Mouse (Mus musculus) liver, embryonic 13.5 days (tissue): ENCODE measurements at regions not wholly inside any gene's neighbourhood (a gene's known extent, or its start where the extent isn't known, plus 50 kb on each side); places are given as distances from the start of the nearest gene placed in this dataset.

ENCODE experiments used
- ATAC-seq: fragments of 200-750 bp; cut with Nextera tagmentation; 2 replicates; pipeline ENCODE4 v1.8.0; 2017; ENCODE audit warnings: low read depth, mild to moderate bottlenecking, moderate number of reproducible peaks, moderate library complexity
- DNase-seq: peaks from one replicate; pipeline ENCODE4 v3.0.0; 2022
- H3K27ac ChIP-seq: fragments of 300-500 bp; sonication (generic); 2 replicates; pipeline ENCODE4 v1.5.1; 2015; ENCODE audit warnings: moderate library complexity, mild to moderate bottlenecking, inconsistent platforms
- H3K27me3 ChIP-seq: fragments of 300-500 bp; sonication (generic); 2 replicates; pipeline ENCODE4 v1.6.1; 2015; ENCODE audit warnings: mild to moderate bottlenecking, inconsistent platforms
- H3K36me3 ChIP-seq: fragments of 300-500 bp; sonication (generic); 2 replicates; pipeline ENCODE4 v1.6.1; 2015; ENCODE audit warnings: mild to moderate bottlenecking, inconsistent platforms
- H3K4me1 ChIP-seq: fragments of 300-500 bp; sonication (generic); replicated peaks from 2 replicates; pipeline ENCODE4 v1.6.1; 2015; ENCODE audit warnings: inconsistent platforms
- H3K4me2 ChIP-seq: fragments of 300-500 bp; sonication (generic); 2 replicates; pipeline ENCODE4 v1.6.1; 2015; ENCODE audit warnings: inconsistent platforms, mild to moderate bottlenecking, moderate library complexity
- H3K4me3 ChIP-seq: fragments of 300-500 bp; sonication (generic); replicated peaks from 2 replicates; pipeline ENCODE4 v1.5.1; 2015; ENCODE audit warnings: mild to moderate bottlenecking, inconsistent platforms
- H3K9ac ChIP-seq: fragments of 300-500 bp; sonication (generic); 2 replicates; pipeline ENCODE4 v1.6.1; 2015; ENCODE audit warnings: mild to moderate bottlenecking, inconsistent platforms
- H3K9me3 ChIP-seq: fragments of 300-500 bp; sonication (generic); replicated peaks from 2 replicates; pipeline ENCODE4 v1.6.1; 2016; ENCODE audit warnings: inconsistent platforms
- WGBS: fragments of 180-500 bp; shearing (Covaris S2); methylation state at CpG from one replicate; pipeline ENCODE4 v1.1.7; 2015; ENCODE audit not compliant: insufficient replicate concordance; 5-methylcytosine and 5-hydroxymethylcytosine counted together

GRCm38 (mm10) chr9:118327904-118328303 lies 150.1 kb upstream of the Eomes start:
- Histone ChIP-seq H3K4me1 (no peaks in the 10 kb centered on the region), H3K4me2 (no peak overlapping the region), H3K9me3 (no peaks in the 10 kb centered on the region), H3K4me3 (no peak overlapping the region), H3K27ac (no peak overlapping the region), H3K9ac (no peak overlapping the region), H3K36me3 (no peaks in the 10 kb centered on the region), H3K27me3 (no peaks in the 10 kb centered on the region)
- 68% methylated on average over 6 of the region's 6 CpGs for WGBS
- no peak for ATAC-seq
- no peak for DNase-seq

GRCm38 (mm10) chr9:118341401-118341800 lies 136.6 kb upstream of the Eomes start:
- no peak overlapping the region for H3K9ac ChIP-seq

GRCm38 (mm10) chr9:118354911-118355310 lies 123.1 kb upstream of the Eomes start:
- Histone ChIP-seq H3K36me3 (no peaks in the 10 kb centered on the region), H3K4me1 (no peaks in the 10 kb centered on the region), H3K4me2 (no peak overlapping the region), H3K27ac (no peak overlapping the region), H3K9ac (no peak overlapping the region), H3K9me3 (0 out of 2 replicates have a peak, but pooled peaks cover 2% of the 10 kb centered on the region), H3K4me3 (no peak overlapping the region), H3K27me3 (no peaks in the 10 kb centered on the region)
- 79% methylated on average over 10 of the region's 10 CpGs for WGBS
- no peak for ATAC-seq
- no peak for DNase-seq

More at GRCm38 (mm10) chr9:118341401-118341800, 136.6 kb upstream of the Eomes start:
- Histone ChIP-seq H3K36me3 (no peaks in the 10 kb centered on the region), H3K4me1 (no peaks in the 10 kb centered on the region), H3K9me3 (no peaks in the 10 kb centered on the region), H3K4me2 (peak overlapping the region; percentile 19; the same call in 1 of the 2 replicates), H3K27ac (no peak overlapping the region), H3K4me3 (0 out of 2 replicates have a peak overlapping the region, but pooled peaks have one; percentile 14), H3K27me3 (0 out of 2 replicates have a peak, but pooled peaks cover 4% of the 10 kb centered on the region)
- 49% methylated on average over 12 of the region's 12 CpGs for WGBS
- DNase-seq: no peak
- no peak for ATAC-seq

GRCm38 (mm10) chr9:118357406-118357805 lies 120.6 kb upstream of the Eomes start:
- no peak for ATAC-seq
- Histone ChIP-seq H3K27me3 (no peaks in the 10 kb centered on the region), H3K36me3 (no peaks in the 10 kb centered on the region), H3K4me3 (no peak overlapping the region), H3K9ac (no peak overlapping the region), H3K27ac (no peak overlapping the region), H3K9me3 (no peaks in the 10 kb centered on the region), H3K4me1 (no peaks in the 10 kb centered on the region), H3K4me2 (no peak overlapping the region)
- no peak for DNase-seq
- 76% methylated on average over 8 of the region's 8 CpGs for WGBS

- Histone ChIP-seq H3K36me3 (no peaks in the 10 kb centered on the region), H3K4me3 (no peak overlapping the region), H3K4me1 (no peaks in the 10 kb centered on the region), H3K27ac (no peak overlapping the region), H3K4me2 (no peak overlapping the region), H3K9me3 (no peaks in the 10 kb centered on the region), H3K9ac (no peak overlapping the region), H3K27me3 (no peaks in the 10 kb centered on the region)
- no peak for ATAC-seq
- WGBS: 71% methylated on average over 2 of the region's 2 CpGs
- no peak for DNase-seq
Measured at GRCm38 (mm10) chr9:118363929-118364328, 114.1 kb upstream of the Eomes start.

- H3K4me2 ChIP-seq: no peak overlapping the region
- H3K27me3 ChIP-seq: no peaks in the 10 kb centered on the region
- H3K36me3 ChIP-seq: no peaks in the 10 kb centered on the region
- no peak for DNase-seq
- H3K9me3 ChIP-seq: no peaks in the 10 kb centered on the region
- no peaks in the 10 kb centered on the region for H3K4me1 ChIP-seq
- H3K4me3 ChIP-seq: no peak overlapping the region
- no peak for ATAC-seq
- 57% methylated on average over 9 of the region's 9 CpGs for WGBS
- H3K9ac ChIP-seq: no peak overlapping the region
- no peak overlapping the region for H3K27ac ChIP-seq
Measured at GRCm38 (mm10) chr9:118365431-118365830, 112.6 kb upstream of the Eomes start.

- no peak for ATAC-seq
- WGBS: 34% methylated on average over 4 of the region's 4 CpGs
Measured at GRCm38 (mm10) chr9:118367314-118367713, 110.7 kb upstream of the Eomes start.

GRCm38 (mm10) chr9:118370581-118370980 lies 107.4 kb upstream of the Eomes start:
- Histone ChIP-seq H3K4me1 (no peaks in the 10 kb centered on the region), H3K4me3 (no peak overlapping the region), H3K4me2 (no peak overlapping the region), H3K36me3 (no peaks in the 10 kb centered on the region), H3K9ac (no peak overlapping the region), H3K27ac (no peak overlapping the region), H3K27me3 (no peaks in the 10 kb centered on the region), H3K9me3 (no peaks in the 10 kb centered on the region)
- no peak for ATAC-seq
- 63% methylated on average over 6 of the region's 6 CpGs for WGBS
- no peak for DNase-seq

More at GRCm38 (mm10) chr9:118367314-118367713, 110.7 kb upstream of the Eomes start:
- H3K27me3 ChIP-seq: no peaks in the 10 kb centered on the region
- H3K4me2 ChIP-seq: no peak overlapping the region
- no peaks in the 10 kb centered on the region for H3K4me1 ChIP-seq
- DNase-seq: no peak
- no peaks in the 10 kb centered on the region for H3K36me3 ChIP-seq
- no peak overlapping the region for H3K27ac ChIP-seq
- H3K9ac ChIP-seq: no peak overlapping the region
- H3K9me3 ChIP-seq: no peaks in the 10 kb centered on the region
- no peak overlapping the region for H3K4me3 ChIP-seq

- no peak for ATAC-seq
- H3K27ac ChIP-seq: no peak overlapping the region
- 64% methylated on average over 5 of the region's 5 CpGs for WGBS
Measured at GRCm38 (mm10) chr9:118374680-118375079, 103.3 kb upstream of the Eomes start.

GRCm38 (mm10) chr9:118379055-118379454 lies 99.0 kb upstream of the Eomes start:
- no peak overlapping the region for H3K4me2 ChIP-seq
- H3K27ac ChIP-seq: no peak overlapping the region
- H3K36me3 ChIP-seq: no peaks in the 10 kb centered on the region
- no peak overlapping the region for H3K4me3 ChIP-seq
- DNase-seq (no peak), ATAC-seq (no peak)
- no peaks in the 10 kb centered on the region for H3K9me3 ChIP-seq
- WGBS: 16% methylated on average over 6 of the region's 6 CpGs
- H3K27me3 ChIP-seq: no peaks in the 10 kb centered on the region
- no peak overlapping the region for H3K9ac ChIP-seq
- H3K4me1 ChIP-seq: no peaks in the 10 kb centered on the region; the same call in 1 of the 2 replicates

More at GRCm38 (mm10) chr9:118374680-118375079, 103.3 kb upstream of the Eomes start:
- Histone ChIP-seq H3K36me3 (no peaks in the 10 kb centered on the region), H3K4me2 (no peak overlapping the region), H3K4me3 (no peak overlapping the region), H3K9ac (no peak overlapping the region), H3K4me1 (no peaks in the 10 kb centered on the region; the same call in 1 of the 2 replicates), H3K27me3 (no peaks in the 10 kb centered on the region), H3K9me3 (no peaks in the 10 kb centered on the region)
- DNase-seq: no peak

- Histone ChIP-seq H3K4me3 (no peak overlapping the region), H3K4me1 (no peaks in the 10 kb centered on the region; the same call in 1 of the 2 replicates), H3K9me3 (no peaks in the 10 kb centered on the region), H3K9ac (no peak overlapping the region), H3K27ac (no peak overlapping the region), H3K36me3 (no peaks in the 10 kb centered on the region), H3K27me3 (0 out of 2 replicates have a peak, but pooled peaks cover 2% of the 10 kb centered on the region), H3K4me2 (no peak overlapping the region)
- WGBS: 52% methylated on average over 3 of the region's 3 CpGs
- ATAC-seq (no peak), DNase-seq (no peak)
Measured at GRCm38 (mm10) chr9:118382532-118382931, 95.5 kb upstream of the Eomes start.

- peaks cover 5% of the 10 kb centered on the region; the same call in 1 of the 2 replicates for H3K4me1 ChIP-seq
- H3K36me3 ChIP-seq: no peaks in the 10 kb centered on the region
- WGBS: 8% methylated on average over 2 of the region's 2 CpGs
- H3K27ac ChIP-seq: no peak overlapping the region
- peaks cover 23% of the 10 kb centered on the region for H3K27me3 ChIP-seq
- no peak overlapping the region for H3K9ac ChIP-seq
- H3K4me2 ChIP-seq: no peak overlapping the region
- ATAC-seq (no peak), DNase-seq (no peak)
- H3K9me3 ChIP-seq: no peaks in the 10 kb centered on the region
- no peak overlapping the region for H3K4me3 ChIP-seq
Measured at GRCm38 (mm10) chr9:118384610-118385009, 93.4 kb upstream of the Eomes start.
